Mouse (Mus musculus) C2C12 (cell line): Measurements from ENCODE around the gene Ndufb6. TPM values are rescaled to one million over a fixed set of nuclear protein-coding genes. Genes with fewer than 3 reads are reported as not detected.

Experiments used
- H3K27me3 ChIP-seq: one replicate; pipeline ENCODE4 v1.6.1; 2011; ENCODE audit not compliant: control insufficient read depth, insufficient read depth, insufficient read length
- H3K36me3 ChIP-seq: one replicate; pipeline ENCODE4 v1.6.1; 2011; ENCODE audit not compliant: control insufficient read depth, insufficient read depth
- H3K4me3 ChIP-seq: one replicate; pipeline ENCODE4 v1.5.1; 2011; ENCODE audit warnings: mild to moderate bottlenecking, control low read depth; ENCODE audit not compliant: poor library complexity, insufficient read depth, severe bottlenecking
- H3K79me2 ChIP-seq: one replicate; pipeline ENCODE4 v1.6.1; 2011; ENCODE audit not compliant: control insufficient read depth, insufficient read depth
- H3K79me3 ChIP-seq: one replicate; pipeline ENCODE4 v1.6.1; 2011; ENCODE audit warnings: low read depth, control low read depth
- H3ac ChIP-seq: one replicate; pipeline ENCODE3; 2011; ENCODE audit warnings: low read depth; ENCODE audit not compliant: control insufficient read depth, insufficient read length
- CEBPB ChIP-seq: IDR thresholded peaks from one replicate; pipeline ENCODE4 v1.6.1; 2011; ENCODE audit warnings: low read depth, mild to moderate bottlenecking, control low read depth, moderate library complexity
- CTCF ChIP-seq: IDR thresholded peaks from one replicate; pipeline ENCODE4 v1.5.1; 2011; ENCODE audit not compliant: control insufficient read depth, insufficient read depth, insufficient read length
- FOSL1 ChIP-seq: IDR thresholded peaks from one replicate; pipeline ENCODE4 v1.8.0; 2011; ENCODE audit warnings: mild to moderate bottlenecking, low read length; ENCODE audit not compliant: poor library complexity, insufficient read depth, severe bottlenecking
- MAX ChIP-seq: IDR thresholded peaks from one replicate; pipeline ENCODE4 v1.6.1; 2011; ENCODE audit warnings: mild to moderate bottlenecking, control low read depth
- MYOD1 ChIP-seq: IDR thresholded peaks from one replicate; pipeline ENCODE4 v1.6.1; 2011; ENCODE audit warnings: low read depth; ENCODE audit not compliant: control insufficient read depth, insufficient read length
- MYOG ChIP-seq: IDR thresholded peaks from one replicate; pipeline ENCODE4 v1.6.1; 2011; ENCODE audit not compliant: control insufficient read depth, insufficient read length; ENCODE audit errors: extremely low read depth
- USF1 ChIP-seq: IDR thresholded peaks from one replicate; pipeline ENCODE4 v1.6.1; 2011; ENCODE audit warnings: low read depth, mild to moderate bottlenecking, control low read depth, moderate library complexity
- polyA plus RNA-seq: library from polyadenylated mRNA; unstranded; fragments of >200 nt; fragmentation: generic; extraction: Trizol; gene quantifications from one replicate; pipeline ENCODE4 v1.2.1, GENCODE M21; 2012; ENCODE audit warnings: missing spikeins

Gene Ndufb6
- polyA plus RNA-seq, 1 experiment = 273 TPM

- H3K79me3 ChIP-seq = no peaks in the 10 kb centered on the region
- no peaks in the 10 kb centered on the region for H3K79me2 ChIP-seq
- H3K36me3 ChIP-seq = no peaks in the 10 kb centered on the region
- peak within 1 kb of the TSS; percentile 81 for H3ac ChIP-seq
- no peaks in the 10 kb centered on the region for H3K27me3 ChIP-seq
- H3K4me3 ChIP-seq = peak within 1 kb of the TSS; percentile 44
- TF ChIP-seq CEBPB = no peak
- no peak for TF ChIP-seq MYOD1
- no peak for TF ChIP-seq MAX
- TF ChIP-seq MYOG = no peak
- no peak for TF ChIP-seq CTCF
- no peak for TF ChIP-seq USF1
- no peak for TF ChIP-seq FOSL1
Observed at GRCm38 (mm10) chr4:40239409-40240271, 39.6 kb downstream of the Ndufb6 start, which contains the start of gene Ddx58. Ddx58 (minus strand) TSS chr4:40239828.

- Histone ChIP-seq H3K79me3 (no peaks in the 10 kb centered on the region), H3K4me3 (peak overlapping the region; percentile 44), H3K79me2 (no peaks in the 10 kb centered on the region), H3K36me3 (no peaks in the 10 kb centered on the region), H3ac (peak overlapping the region; percentile 35), H3K27me3 (no peaks in the 10 kb centered on the region)
- TF ChIP-seq MYOD1 (no peak), FOSL1 (no peak), MAX (no peak), CEBPB (no peak), USF1 (no peak), MYOG (no peak), CTCF (no peak)
Observed at GRCm38 (mm10) chr4:40238483-40239408, 40.5 kb downstream of the Ndufb6 start.

- TF ChIP-seq CEBPB = no peak
- no peak for TF ChIP-seq CTCF
- no peak for TF ChIP-seq FOSL1
- no peak for TF ChIP-seq MAX
- TF ChIP-seq USF1 = no peak
- no peak for TF ChIP-seq MYOG
- no peak for TF ChIP-seq MYOD1
- no peaks in the 10 kb centered on the region for H3K79me3 ChIP-seq
- H3K36me3 ChIP-seq = no peaks in the 10 kb centered on the region
- no peak overlapping the region for H3K4me3 ChIP-seq
- H3K79me2 ChIP-seq = no peaks in the 10 kb centered on the region
- no peak overlapping the region for H3ac ChIP-seq
- no peaks in the 10 kb centered on the region for H3K27me3 ChIP-seq
Observed at GRCm38 (mm10) chr4:40236829-40237228, 42.4 kb downstream of the Ndufb6 start.

- no peaks in the 10 kb centered on the region for H3K79me2 ChIP-seq
- H3K79me3 ChIP-seq = no peaks in the 10 kb centered on the region
- no peak overlapping the region for H3K4me3 ChIP-seq
- H3K36me3 ChIP-seq = no peaks in the 10 kb centered on the region
- no peak for TF ChIP-seq MAX
- no peak for TF ChIP-seq USF1
- TF ChIP-seq MYOD1 = no peak
- TF ChIP-seq CTCF = no peak
- TF ChIP-seq FOSL1 = no peak
- no peak for TF ChIP-seq MYOG
- no peak for TF ChIP-seq CEBPB
- H3ac ChIP-seq = no peak overlapping the region
- no peaks in the 10 kb centered on the region for H3K27me3 ChIP-seq
Observed at GRCm38 (mm10) chr4:40234256-40234655, 45.0 kb downstream of the Ndufb6 start.

- Histone ChIP-seq H3K36me3 (no peaks in the 10 kb centered on the region), H3K27me3 (no peaks in the 10 kb centered on the region), H3K79me3 (no peaks in the 10 kb centered on the region), H3K79me2 (no peaks in the 10 kb centered on the region), H3ac (no peak overlapping the region), H3K4me3 (no peak overlapping the region)
- TF ChIP-seq CTCF (no peak), MYOD1 (no peak), MAX (no peak), USF1 (no peak), FOSL1 (no peak), MYOG (no peak), CEBPB (no peak)
Observed at GRCm38 (mm10) chr4:40233062-40233664, 46.1 kb downstream of the Ndufb6 start.
